ENCODE assay signal across 8 mouse cellular contexts in the genomic region with DNA sequence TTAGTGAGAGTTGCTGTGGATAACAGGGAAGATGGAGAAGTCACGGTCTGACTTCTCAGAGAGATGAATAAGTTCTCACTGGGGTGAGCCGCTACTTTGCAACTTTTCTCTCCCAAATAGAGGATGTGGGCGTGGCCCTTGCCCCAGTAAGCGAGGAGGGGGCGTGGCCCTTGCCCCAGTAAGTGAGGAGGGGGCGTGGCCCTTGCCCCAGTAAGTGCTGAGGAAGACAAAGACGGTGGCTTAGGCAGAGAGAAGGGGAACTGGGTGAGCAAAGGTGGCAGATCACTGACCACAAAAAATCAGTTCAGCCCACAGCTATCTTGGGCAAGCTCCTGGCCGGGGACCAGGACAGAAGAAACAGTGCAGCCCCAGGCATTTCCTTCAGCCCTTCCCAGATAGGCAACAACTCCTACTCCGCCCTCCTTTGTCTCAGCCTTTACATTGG. TPM values are rescaled to one million over a fixed set of nuclear protein-coding genes. Genes with fewer than 3 reads are reported as not detected.
DNase-seq lines count a peak whose midpoint lies in the region; ATAC-seq lines count a peak whose summit lies in the region.

No protein-coding gene starts in this region.

- H3K4me3 ChIP-seq in forebrain, embryonic 12.5 days (replicated peaks), result no peak overlapping the region; the same call in 1 of the 2 replicates

- peak; percentile 60; the same call in 1 of the 2 replicates for ATAC-seq in forebrain, embryonic 12.5 days (ENCODE audit: low FRiP score)
- peak; percentile 87 to 88 for ATAC-seq in hematopoietic stem cell, adult 5-6 weeks (replicated peaks in 1 of 2; ENCODE audit: insufficient read depth in 1 of 2, low FRiP score in 2 of 2, low TSS enrichment in 1 of 2, low read depth in 1 of 2, poor library complexity in 2 of 2, severe bottlenecking in 2 of 2)

- no peaks in the 10 kb centered on the region for H3K36me3 ChIP-seq in forebrain, embryonic 12.5 days (replicated peaks)

- DNase-seq in 416B (ENCODE audit: low read depth), result peak; percentile 96
- peak; percentile 28 for DNase-seq in MN1 (ENCODE audit: low spot score)
- DNase-seq in layer of hippocampus, adult 9-11 months, result peak; percentile 91
- DNase-seq in lung, postnatal 4 days, result peak; percentile 77 to 82
- DNase-seq in right cerebral cortex, postnatal 14 days, result peak; percentile 43
- peak; percentile 44 to 63 for DNase-seq in urinary bladder, postnatal 4 days (ENCODE audit: low spot score in 2 of 2)

- H3K4me2 ChIP-seq in forebrain, embryonic 12.5 days, result peak overlapping the region; percentile 43

- no peak overlapping the region for H3K9ac ChIP-seq in forebrain, embryonic 12.5 days

- no peaks in the 10 kb centered on the region for H3K9me3 ChIP-seq in forebrain, embryonic 12.5 days

- peaks cover 14% of the 10 kb centered on the region for H3K4me1 ChIP-seq in forebrain, embryonic 12.5 days

- WGBS in forebrain, embryonic 12.5 days, result 20% methylated on average over 9 of the region's 9 CpGs

- no peaks in the 10 kb centered on the region for H3K27me3 ChIP-seq in forebrain, embryonic 12.5 days

- no peak overlapping the region for H3K27ac ChIP-seq in forebrain, embryonic 12.5 days

RNA-seq across cellular contexts. Expression of a gene that starts 23.9 kb away (rescaled TPM):
- 30.4 and 31.6 TPM in 2 replicates for polyA plus RNA-seq in forebrain, embryonic 12.5 days (2016; fragmentation: Nextera tagmentation; extraction: Ambion mirVana)
- 23.8 and 26.0 TPM in 2 replicates for total RNA-seq in hematopoietic stem cell, adult 5-6 weeks (2017)

Comparison
In these comparisons a context has a peak if more than half of its experiments do, and no peak if none do; other contexts are left out.
1. DNase-seq: peak in every context shown above with its lines; median percentile 96 in 416B; 91 in layer of hippocampus, adult 9-11 months; 80 in lung, postnatal 4 days; 54 in urinary bladder, postnatal 4 days; 43 in right cerebral cortex, postnatal 14 days; 28 in MN1.